Mouse (Mus musculus): ENCODE data around the gene Nog.

Nog gene

DNA sequence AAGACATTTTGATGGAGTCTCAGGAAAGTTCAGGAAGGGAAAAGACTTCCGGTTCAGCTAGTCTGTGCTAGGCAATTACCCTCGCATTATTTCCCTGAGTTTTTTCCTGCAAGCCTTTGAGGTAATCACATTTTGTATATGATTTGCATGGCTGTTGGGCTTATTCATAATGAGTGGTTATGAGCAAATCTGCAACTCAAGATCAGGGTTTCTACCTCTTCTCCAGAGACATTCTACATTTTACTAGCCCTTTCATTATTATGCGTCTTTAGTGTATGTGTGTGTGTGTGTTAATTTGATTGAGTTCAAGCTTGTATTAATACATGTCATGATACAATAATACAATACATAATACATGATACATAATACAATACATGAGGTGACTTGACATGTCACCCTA lies 34.6 kb downstream of the Nog start:
- no peak for DNase-seq (ENCODE audit: low spot score)

- DNase-seq (ENCODE audit: low spot score): no peak
Observed at GRCm38 (mm10) chr11:89265080-89265479, 37.1 kb downstream of the Nog start.

GRCm38 (mm10) chr11:89259338-89259915 lies 42.7 kb downstream of the Nog start:
- no peak for DNase-seq (ENCODE audit: low spot score)

- no peak for DNase-seq (ENCODE audit: low spot score)
Observed at GRCm38 (mm10) chr11:89257893-89258292, 44.2 kb downstream of the Nog start.

DNA sequence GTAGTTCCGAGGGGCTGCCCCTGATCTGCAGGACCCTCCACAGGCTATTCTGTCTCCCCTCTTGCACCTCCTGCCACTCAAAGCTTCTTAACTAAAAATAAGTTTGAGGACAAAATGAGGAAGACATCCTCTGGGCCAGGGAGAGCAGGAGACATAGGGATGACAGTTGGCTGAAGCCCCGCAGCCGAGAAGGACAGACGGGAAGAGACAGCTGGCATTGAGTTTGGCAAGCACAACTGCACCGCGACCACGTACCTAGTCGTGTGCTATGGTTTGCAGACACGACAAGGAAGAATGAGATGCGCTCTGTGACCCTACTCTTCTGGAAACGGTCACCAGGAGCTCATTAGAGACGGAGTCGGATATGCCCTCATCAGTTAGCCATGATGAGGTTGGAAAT lies 48.2 kb downstream of the Nog start:
- DNase-seq (ENCODE audit: low spot score): no peak
